Comparison of ENCODE assay signal across 25 mouse cellular contexts in the genomic region with DNA sequence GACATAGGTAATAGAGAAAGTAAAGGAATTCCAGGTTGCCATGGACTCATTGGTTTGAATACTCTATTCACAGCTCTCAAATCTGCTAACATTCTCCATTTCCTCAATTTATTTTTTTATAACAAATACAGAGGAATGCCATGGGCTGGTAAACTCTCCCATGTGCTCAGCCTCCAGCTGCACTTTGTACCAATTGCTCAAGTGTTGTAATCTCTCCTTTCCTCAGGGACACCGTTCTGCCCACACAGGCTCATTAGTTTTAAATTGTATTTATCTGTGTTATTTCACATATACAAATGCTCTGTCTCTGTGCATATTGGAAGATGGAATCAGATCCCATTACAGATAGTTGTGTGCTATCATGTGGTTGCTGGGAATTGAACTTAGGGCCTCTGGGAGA.
"Had no signal": no experiment of that assay in that cellular context is flagged by ENCODE, and none has a peak within 500 bp of the region (broad histone marks: within the 10 kb centered on the region; RNA-seq: fewer than 3 reads in every experiment).

No protein-coding gene starts in this region.

- H3K4me2 ChIP-seq: heart, embryonic 12.5 days; hindbrain, embryonic 12.5 days; hindbrain, embryonic 14.5 days; limb, embryonic 12.5 days; liver, embryonic 12.5 days had no signal

- DNase-seq: gastrocnemius, adult 2 months; gastrocnemius, postnatal 10 days; gastrocnemius, postnatal 25 days; heart, adult 18-20 months; heart, postnatal 10 days; heart, postnatal 4 days; kidney, adult 18-20 months; kidney, postnatal 10 days; kidney, postnatal 25 days; kidney, postnatal 4 days; liver had no signal

- H3K27ac ChIP-seq: gastrocnemius, adult 2 months; heart, embryonic 10.5 days; hindbrain, embryonic 10.5 days; hindbrain, embryonic 12.5 days; hindbrain, embryonic 14.5 days; layer of hippocampus, adult 2 months; left cerebral cortex, adult 2 months; limb, embryonic 10.5 days; limb, embryonic 12.5 days; liver, embryonic 12.5 days; liver, embryonic 14.5 days had no signal

- H3K27me3 ChIP-seq: heart, embryonic 12.5 days; hindbrain, embryonic 12.5 days; limb, embryonic 12.5 days; liver, embryonic 12.5 days had no signal

- H3K9ac ChIP-seq: heart, embryonic 12.5 days; hindbrain, embryonic 12.5 days; hindbrain, embryonic 14.5 days; limb, embryonic 12.5 days; liver, embryonic 12.5 days; liver, embryonic 14.5 days had no signal

- H3K4me3 ChIP-seq: gastrocnemius, adult 2 months; heart, embryonic 10.5 days; heart, embryonic 12.5 days; hindbrain, embryonic 10.5 days; hindbrain, embryonic 12.5 days; layer of hippocampus, adult 2 months; left cerebral cortex, adult 2 months; limb, embryonic 10.5 days; limb, embryonic 12.5 days; liver, embryonic 12.5 days had no signal

- H3K9me3 ChIP-seq: heart, embryonic 10.5 days; hindbrain, embryonic 12.5 days; limb, embryonic 10.5 days; liver, embryonic 12.5 days had no signal

- H3K4me1 ChIP-seq: hindbrain, embryonic 10.5 days; hindbrain, embryonic 12.5 days; limb, embryonic 10.5 days; limb, embryonic 12.5 days had no signal

- ATAC-seq: hindbrain, embryonic 16.5 days; inflammation-experienced regulatory T-cells, adult 6 months; intestine, embryonic 16.5 days; liver, embryonic 12.5 days had no signal
